Mouse (Mus musculus): Measurements from ENCODE around the gene Styk1. TPM values are rescaled to one million over a fixed set of nuclear protein-coding genes. Genes with fewer than 3 reads are reported as not detected.

Gene Styk1
- polyA plus RNA-seq, 1 experiment from 2014 or later, result 5.5 TPM

DNA sequence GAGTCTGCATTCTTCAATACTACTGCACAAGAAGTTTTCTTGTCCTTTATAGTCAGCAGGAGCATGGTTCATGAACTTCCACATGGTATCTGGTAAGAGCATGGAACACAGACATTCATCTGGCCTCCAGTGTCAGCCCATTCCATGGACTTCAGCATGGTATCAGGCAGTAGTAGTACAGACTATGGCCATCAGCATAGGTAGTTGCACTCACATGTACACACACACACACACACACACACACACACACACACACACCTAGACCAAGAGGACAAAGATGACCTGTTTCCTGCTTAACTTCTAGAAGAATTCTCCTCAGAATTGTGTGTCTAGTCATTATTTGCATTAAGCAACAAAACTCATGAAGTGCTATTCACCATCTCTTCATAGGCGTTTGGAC, 14.6 kb downstream of the Styk1 start:
- DNase-seq (ENCODE audit: low read depth, low spot score) (no peak), ATAC-seq (no peak)
- TF ChIP-seq CTCF (IDR thresholded peaks at IDR 0.05), result no peak
- ChIA-PET POLR2A (no interaction called here), CTCF (interaction anchor here (0.9 to 2.1 kb wide), 3 partner anchors 12 to 49 kb away, joined by 3 to 4 read pairs (median 4); no protein-coding TSS in a partner anchor)
- in situ Hi-C loops (cut with MboI; ENCODE audit: low pct_unique_long_range_greater_than_20kb), result no loop called here
- no peaks in the 10 kb centered on the region for H3K27me3 ChIP-seq

DNA sequence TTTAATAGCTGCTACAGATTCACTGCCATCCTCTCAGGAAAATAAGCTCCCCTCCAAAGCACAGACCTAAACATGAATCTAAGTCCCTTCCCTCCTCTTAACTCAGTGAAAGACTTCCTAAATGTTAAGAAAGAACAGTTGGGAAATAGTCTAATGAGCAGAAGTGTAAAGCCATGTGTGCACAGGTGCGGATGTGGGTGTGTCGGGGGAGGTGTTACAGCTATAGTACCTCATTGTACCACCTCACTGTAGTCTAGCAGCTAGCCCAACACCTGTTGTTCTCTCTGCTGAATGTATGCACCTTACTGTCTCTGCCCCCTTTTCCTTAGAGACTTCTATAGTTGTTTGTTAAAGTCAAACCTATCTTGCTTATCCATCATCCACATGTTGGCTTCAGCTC, 26.3 kb downstream of the Styk1 start:
- H3K27me3 ChIP-seq, result no peaks in the 10 kb centered on the region
- in situ Hi-C loops (cut with MboI; ENCODE audit: low pct_unique_long_range_greater_than_20kb), result no loop called here

DNA sequence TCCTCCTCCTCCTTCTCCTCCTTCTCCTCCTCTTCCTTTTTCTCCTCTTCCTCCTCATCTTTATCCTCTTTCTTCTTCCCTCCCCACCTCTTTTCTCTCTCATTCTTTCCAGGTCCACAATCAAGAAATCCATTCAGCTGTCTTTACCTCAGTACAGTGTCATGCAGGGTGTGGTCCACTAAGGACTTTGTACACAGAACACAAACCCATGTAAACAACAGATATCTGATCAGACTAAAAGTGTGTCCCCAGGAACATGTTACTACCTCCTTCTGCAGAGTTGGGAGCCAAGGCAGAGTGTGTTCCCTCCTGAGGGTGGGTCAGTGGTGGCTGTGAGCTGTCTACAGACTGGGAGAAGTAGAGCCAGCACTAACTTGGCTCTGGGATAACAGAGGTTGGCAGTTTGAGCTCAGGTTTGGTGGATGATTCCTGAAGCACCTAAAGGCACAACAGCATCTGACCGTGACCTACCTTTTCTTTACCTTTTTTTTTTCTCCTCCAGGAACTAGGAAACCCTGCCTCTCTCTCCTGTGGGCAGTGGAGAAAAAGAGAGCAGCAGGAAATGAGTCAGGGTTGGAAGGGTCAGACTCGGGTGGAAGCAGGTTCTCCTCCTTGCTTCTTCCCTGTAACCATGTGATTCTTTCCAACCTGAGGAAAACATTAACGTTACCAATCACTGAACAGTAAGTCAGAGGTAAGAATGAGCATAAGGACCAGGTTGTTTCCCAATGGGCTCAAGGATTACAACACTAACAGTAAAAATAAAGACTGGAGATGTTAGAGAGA, 31.4 kb downstream of the Styk1 start:
- ChIA-PET CTCF (no interaction called here), POLR2A (no interaction called here)
- ATAC-seq, result no peak
- no peak for DNase-seq (ENCODE audit: low read depth, low spot score)
- in situ Hi-C loops (cut with MboI; ENCODE audit: low pct_unique_long_range_greater_than_20kb), result no loop called here
- H3K27me3 ChIP-seq, result no peaks in the 10 kb centered on the region
- no peak for TF ChIP-seq CTCF (IDR thresholded peaks at IDR 0.05)

More for the DNA sequence above, 26.3 kb downstream of the Styk1 start:
- TF ChIP-seq CTCF (IDR thresholded peaks at IDR 0.05), result no peak
- ATAC-seq (no peak), DNase-seq (ENCODE audit: low read depth, low spot score) (no peak)
- POLR2A ChIA-PET, result no interaction called here
- CTCF ChIA-PET, result interaction anchor here (1.0 to 1.2 kb wide), 2 partner anchors 11 to 12 kb away, joined by 3 to 4 read pairs; no protein-coding TSS in a partner anchor

DNA sequence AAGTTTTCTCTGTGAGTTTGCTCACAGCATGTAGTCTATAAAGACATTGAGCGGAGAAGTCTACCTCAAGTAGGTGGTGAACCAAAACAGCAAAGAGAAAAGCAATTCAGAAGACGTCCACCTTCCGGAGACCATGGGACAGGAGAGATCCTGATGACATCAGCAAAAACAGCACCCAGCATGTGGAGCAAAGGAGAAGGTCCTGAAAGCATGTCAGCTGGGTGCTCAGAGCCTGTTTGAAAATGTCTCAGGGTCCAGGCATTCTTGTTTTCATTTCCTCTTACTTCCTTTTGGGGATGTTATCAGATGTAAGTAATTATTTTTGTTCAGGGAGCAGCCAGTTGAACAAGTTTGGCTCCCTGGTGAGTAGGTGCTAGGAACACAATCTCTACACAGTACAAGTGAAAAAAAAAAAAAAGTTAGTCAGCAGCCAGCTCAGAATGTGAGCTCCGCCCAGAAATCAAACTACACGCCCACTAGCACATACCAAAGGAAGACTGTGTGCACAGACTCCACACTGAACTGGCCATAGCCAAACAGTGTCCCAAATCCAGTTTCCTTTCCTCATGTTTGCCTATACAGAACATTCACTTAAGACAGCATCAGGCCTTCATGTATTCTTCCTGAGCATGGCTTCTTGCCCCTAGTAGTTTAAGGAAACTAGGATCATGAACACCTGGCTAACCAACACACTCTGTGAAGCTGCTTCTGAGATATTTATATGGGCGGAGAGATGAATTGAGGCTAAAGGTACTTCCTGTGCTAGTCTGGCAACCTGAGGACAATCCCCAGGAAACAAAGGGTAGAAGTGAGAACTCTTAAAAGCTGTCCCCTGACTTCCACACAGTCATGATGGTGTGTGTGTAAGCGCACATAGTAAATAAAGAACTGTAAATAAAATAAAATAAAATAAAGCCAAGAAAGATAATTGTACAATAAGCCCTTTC, 37.0 kb downstream of the Styk1 start:
- POLR2A ChIA-PET, result interaction anchor here (1.0 kb wide), 1 partner anchor 25 kb away, joined by 4 read pairs; no protein-coding TSS in a partner anchor
- CTCF ChIA-PET, result no interaction called here
- TF ChIP-seq CTCF (IDR thresholded peaks at IDR 0.05), result no peak
- DNase-seq (ENCODE audit: low read depth, low spot score) (no peak), ATAC-seq (no peak)
- no peaks in the 10 kb centered on the region for H3K27me3 ChIP-seq
- in situ Hi-C loops (cut with MboI; ENCODE audit: low pct_unique_long_range_greater_than_20kb), result no loop called here

DNA sequence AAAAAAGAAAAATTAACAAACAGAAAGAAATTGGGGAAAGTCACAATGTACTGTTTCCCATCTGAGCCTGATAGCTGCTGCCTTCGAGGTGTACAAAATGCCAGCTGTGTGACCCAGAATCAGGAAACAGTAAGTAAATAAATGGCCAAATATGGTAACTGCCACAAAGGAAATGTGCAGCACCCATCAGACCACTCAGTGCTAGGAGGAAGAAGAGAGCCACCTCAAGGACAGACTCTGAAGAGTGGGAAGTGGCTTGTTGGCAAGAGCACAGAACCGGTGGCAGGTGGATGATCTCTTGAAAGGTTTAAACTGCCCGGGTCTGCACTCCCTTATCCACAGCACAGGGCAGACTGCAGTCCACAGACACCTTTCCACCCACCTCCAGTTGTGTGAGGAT, 45.4 kb downstream of the Styk1 start:
- ChIA-PET POLR2A (no interaction called here), CTCF (no interaction called here)
- TF ChIP-seq CTCF (IDR thresholded peaks at IDR 0.05), result no peak
- H3K27me3 ChIP-seq, result no peaks in the 10 kb centered on the region
- DNase-seq (ENCODE audit: low read depth, low spot score) (no peak), ATAC-seq (no peak)
- in situ Hi-C loops (cut with MboI; ENCODE audit: low pct_unique_long_range_greater_than_20kb), result no loop called here

DNA sequence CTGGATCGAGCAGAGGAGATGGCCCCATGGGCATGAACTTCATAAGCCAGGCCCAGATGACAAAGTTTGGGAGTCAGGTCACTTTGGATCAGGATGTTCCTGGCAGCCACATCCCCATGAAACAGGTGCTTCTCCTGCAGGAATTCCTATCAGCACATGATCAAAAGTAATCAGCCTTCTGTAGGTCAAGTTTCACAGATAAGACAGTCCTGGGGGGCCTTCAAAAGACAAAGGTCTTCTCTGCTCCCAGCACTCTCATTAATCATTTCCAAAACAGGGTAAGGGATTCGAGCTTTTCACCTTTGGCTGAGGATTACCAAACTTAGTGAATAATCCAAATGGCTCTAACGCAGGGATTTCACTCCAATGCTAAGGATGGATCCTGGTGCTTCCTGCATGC, 48.6 kb downstream of the Styk1 start:
- CTCF ChIA-PET, result no interaction called here
- in situ Hi-C loops (cut with MboI; ENCODE audit: low pct_unique_long_range_greater_than_20kb), result no loop called here
- H3K27me3 ChIP-seq, result no peaks in the 10 kb centered on the region
- DNase-seq (ENCODE audit: low read depth, low spot score), result no peak
- ATAC-seq, result no peak
- POLR2A ChIA-PET, result no interaction called here
- TF ChIP-seq CTCF (IDR thresholded peaks at IDR 0.05), result no peak

DNA sequence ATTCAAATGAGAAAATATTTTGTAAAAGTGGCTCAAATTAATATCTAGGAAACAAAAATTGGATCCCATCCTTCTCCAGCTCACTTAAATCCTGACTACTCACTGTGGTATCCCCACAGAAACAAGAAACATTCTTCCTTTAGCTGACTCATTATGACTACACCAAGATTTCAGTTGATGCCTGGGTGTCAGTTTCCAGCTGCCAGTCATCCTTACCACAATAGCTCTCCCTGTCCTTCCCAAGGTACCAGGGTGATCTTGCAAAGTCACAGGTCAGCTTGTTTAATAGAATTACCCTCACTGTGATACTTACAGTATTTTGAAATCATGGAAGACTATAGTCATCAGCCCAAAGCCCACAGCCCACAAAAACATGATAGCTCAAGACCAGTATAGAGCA, 54.9 kb downstream of the Styk1 start:
- ATAC-seq (peak; percentile 57), DNase-seq (ENCODE audit: low read depth, low spot score) (no peak)
- ChIA-PET POLR2A (no interaction called here), CTCF (interaction anchor here (1.3 kb wide), 1 partner anchor 25 kb away, joined by 4 read pairs; no protein-coding TSS in a partner anchor)
- in situ Hi-C loops (cut with MboI; ENCODE audit: low pct_unique_long_range_greater_than_20kb), result no loop called here
- H3K27me3 ChIP-seq, result no peaks in the 10 kb centered on the region
- no peak for TF ChIP-seq CTCF (IDR thresholded peaks at IDR 0.05)

DNA sequence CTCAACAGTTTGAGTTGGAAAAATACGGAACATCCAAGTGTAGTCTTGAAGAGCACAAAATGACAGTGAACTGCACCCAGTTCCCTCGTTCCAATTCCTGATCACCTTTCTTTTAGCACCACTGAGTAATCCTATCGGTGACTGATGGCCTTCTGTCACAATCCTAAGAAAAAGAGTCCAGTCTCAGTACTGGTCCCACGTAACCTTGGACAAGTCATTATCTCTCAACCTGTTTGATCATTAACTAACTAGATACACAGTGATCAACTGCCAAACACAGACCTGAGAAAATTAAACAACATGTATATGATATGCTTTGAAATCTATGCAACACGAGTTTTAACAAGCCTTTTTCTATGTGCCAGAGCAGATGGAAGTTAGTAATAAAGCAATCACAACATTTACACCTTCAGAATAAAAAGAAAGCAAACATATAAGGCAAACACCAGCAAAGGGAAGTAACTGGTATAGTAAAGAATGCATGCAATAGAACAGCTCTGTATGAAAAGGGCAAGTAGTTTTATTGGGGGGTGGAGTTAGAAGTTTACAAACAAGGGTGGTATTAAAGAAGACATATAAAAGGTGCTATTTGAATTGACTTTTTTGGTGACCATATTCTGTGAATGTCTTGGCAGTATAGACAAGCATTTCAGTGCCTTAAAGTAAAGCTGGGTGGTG, 58.8 kb downstream of the Styk1 start:
- no peak for DNase-seq (ENCODE audit: low read depth, low spot score)
- ATAC-seq, result no peak
- no peak for TF ChIP-seq CTCF (IDR thresholded peaks at IDR 0.05)
- no peaks in the 10 kb centered on the region for H3K27me3 ChIP-seq
- POLR2A ChIA-PET, result no interaction called here
- in situ Hi-C loops (cut with MboI; ENCODE audit: low pct_unique_long_range_greater_than_20kb), result loop anchor here (5.0 kb wide), 1 partner anchor 58 kb away; the partner anchor contains the start of gene Styk1
- CTCF ChIA-PET, result interaction anchor here (0.9 to 1.0 kb wide), 3 partner anchors 20 to 66 kb away, joined by 3 read pairs; no protein-coding TSS in a partner anchor

DNA sequence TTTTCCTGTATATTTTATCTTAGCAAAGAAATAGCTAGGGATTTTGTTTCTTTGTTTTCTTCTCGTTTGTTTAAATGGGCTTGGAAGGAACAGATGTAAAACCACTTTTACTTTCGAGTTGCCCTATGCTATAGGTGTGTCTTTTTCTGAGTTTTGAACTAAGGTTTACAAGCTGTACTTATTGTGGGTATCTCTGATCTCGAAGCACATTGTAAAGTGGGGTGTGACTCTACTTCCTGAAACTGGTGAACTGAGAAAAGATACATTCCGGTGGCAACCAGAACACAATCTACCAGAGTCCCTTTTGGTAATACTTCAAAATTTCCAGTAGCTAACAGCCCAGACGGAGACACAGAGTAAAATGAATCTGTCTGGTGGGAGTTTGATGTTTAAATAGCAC, 59.5 kb downstream of the Styk1 start:
- ChIA-PET POLR2A (no interaction called here), CTCF (interaction anchor here (0.8 to 1.0 kb wide), 3 partner anchors 15 to 66 kb away, joined by 3 read pairs; no protein-coding TSS in a partner anchor)
- no peak for TF ChIP-seq CTCF (IDR thresholded peaks at IDR 0.05)
- ATAC-seq (no peak), DNase-seq (ENCODE audit: low read depth, low spot score) (no peak)
- in situ Hi-C loops (cut with MboI; ENCODE audit: low pct_unique_long_range_greater_than_20kb), result loop anchor here (5.0 kb wide), 1 partner anchor 58 kb away; the partner anchor contains the start of gene Styk1
- H3K27me3 ChIP-seq, result no peaks in the 10 kb centered on the region
